Mouse (Mus musculus) monocyte, adult 5-6 weeks (primary cell): ENCODE measurements around the gene Ptprcap. TPM values are rescaled to one million over a fixed set of nuclear protein-coding genes. Genes with fewer than 3 reads are reported as not detected.
"Not testable (repeated sequence)": the region's sequence is repeated elsewhere in the genome, so short reads cannot be mapped to it uniquely, and the experiment has no call there.

Experiments
- ATAC-seq: fragments of 153-309, 156-312 bp; replicated peaks from 2 replicates; pipeline ENCODE4 v1.8.0; 2017; ENCODE audit warnings: mild to moderate bottlenecking; ENCODE audit not compliant: low TSS enrichment, insufficient number of reproducible peaks, severe bottlenecking, poor library complexity, low FRiP score
- total RNA-seq: library from RNA; stranded (forward); fragments of 200-1000, 200-491, 200-594 nt; gene quantifications from 3 replicates; pipeline ENCODE4 v1.2.3, GENCODE M21; 2017

Ptprcap gene
- total RNA-seq, 1 experiment from 2014 or later: 133 TPM

DNA sequence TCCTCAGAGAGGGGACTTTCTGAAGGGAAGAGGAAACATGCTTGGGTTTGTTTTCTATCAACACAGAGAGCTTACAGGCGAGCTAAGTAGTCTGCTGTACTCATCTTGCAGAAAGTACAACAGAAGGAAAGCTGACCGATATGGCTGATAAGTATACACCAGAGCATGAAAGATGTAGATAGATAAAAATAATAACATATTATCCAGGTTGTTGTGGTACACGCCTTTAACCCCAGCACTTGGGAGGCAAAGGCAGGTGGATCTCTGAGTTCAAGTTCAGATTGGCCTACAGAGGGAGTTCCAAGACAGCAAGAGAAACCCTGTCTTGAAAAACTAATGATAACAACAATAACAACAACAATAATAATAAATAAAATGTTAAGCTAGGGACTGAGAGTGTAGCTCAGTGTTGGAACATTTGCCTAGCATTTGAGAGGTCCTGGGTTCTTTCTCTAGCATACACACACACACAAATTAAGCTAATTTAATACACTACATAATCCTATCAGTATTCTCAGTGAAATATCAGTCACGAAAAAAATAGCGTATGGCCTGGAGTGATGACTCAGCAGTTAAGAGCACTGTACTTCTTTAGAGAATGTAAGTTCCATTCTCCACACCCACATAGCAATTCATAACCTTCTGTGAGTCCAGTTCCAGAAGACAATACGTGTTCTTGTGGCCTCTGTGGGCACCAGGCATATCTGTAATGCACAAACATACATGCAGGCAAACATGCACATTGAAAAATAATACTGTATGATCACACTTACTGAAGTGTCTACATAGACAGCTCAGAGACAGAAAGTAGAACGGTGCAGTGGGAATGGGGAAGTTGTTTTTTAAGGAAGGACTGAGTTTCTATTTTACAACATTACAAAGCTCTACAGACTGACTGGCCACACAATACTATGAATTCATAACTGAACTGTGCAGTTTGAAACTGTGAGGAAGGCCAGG lies 30.7 kb upstream of the Ptprcap start:
- 0 out of 2 replicates have a peak, but pooled peaks have one; percentile 13 for ATAC-seq

DNA sequence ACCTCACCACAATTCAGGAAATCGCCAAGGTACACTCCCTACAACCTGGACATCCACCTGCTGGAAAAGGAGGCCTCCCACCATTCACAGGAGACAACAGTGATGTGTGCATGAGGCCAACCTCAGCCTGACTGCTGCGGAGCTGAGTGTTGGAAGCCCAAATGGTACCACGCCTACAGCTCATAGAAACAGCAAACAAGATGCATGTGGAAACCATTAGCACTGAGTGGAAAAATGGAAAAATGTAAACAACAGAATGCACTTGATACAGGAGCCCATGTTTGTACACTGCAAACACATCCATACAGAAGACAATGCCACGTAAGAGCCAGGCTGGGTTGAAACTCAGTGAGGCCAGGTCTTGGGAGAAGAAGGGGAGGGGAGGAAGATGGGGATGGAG lies 29.0 kb upstream of the Ptprcap start:
- no peak for ATAC-seq

DNA sequence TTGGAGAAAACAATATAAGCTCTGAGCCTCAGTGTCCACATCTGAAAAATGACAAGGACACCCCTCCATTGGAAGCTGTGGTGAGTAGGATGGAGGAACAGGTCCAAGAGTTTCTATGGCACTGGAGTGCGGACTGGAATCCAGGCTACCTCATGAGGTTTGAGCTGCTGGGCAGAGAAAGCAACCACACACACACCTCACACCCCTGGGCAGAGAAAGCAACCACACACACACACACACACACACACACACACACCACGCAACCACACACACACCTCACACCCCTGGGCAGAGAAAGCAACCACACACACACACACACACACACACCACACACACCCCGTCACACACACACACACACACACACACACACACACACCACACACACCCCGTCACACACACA lies 28.1 kb upstream of the Ptprcap start:
- not testable (repeated sequence) for ATAC-seq

DNA sequence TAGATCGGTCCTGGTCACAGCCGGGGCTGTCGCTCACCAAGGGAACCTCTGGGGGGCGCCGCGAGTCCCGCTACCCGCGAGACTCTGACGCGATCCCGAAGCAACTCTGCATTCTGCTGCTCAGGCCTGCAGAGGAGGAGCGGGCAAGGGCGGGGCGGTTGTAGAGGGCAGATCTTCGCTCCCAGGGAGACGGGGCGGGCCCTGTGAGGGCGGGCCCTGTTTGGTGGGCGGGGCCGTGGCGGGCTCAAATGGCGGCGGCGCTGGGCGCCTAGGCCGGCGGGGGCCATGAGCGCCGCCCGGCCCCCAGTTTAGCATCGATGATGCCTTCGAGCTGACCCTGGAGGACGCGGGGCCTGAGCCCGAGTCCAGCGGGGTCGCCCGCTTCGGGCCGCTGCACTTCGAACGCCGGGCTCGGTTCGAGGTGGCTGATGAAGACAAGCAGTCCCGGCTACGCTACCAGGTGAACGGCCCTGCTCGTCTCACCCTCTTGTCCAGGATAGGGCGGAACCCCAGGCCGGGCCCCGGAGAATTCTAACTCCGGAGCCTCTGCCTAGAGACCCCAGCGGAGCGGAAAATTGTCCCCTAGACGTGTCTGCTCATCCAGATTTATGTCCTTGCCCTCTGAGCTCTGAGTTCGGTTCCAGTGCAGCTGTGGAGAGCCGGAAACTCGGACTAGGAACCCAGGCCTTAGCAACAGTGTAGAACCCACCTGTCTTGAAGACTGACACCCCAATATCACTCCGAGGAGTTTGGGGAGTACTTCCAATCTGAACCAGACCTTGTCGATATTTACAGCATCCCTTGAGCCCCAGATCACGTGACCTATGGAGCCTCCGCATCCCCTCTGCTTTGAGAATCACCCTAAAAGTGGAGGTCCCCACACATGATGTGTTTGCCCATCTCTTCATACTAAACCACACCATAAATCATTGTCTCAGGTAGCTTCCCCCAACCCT lies 27.4 kb upstream of the Ptprcap start, which contains the start of gene Aip:
Gene Aip (minus strand): TSS at position 118 of the 956 bp plus-strand sequence.
- ATAC-seq: peak; percentile 74

DNA sequence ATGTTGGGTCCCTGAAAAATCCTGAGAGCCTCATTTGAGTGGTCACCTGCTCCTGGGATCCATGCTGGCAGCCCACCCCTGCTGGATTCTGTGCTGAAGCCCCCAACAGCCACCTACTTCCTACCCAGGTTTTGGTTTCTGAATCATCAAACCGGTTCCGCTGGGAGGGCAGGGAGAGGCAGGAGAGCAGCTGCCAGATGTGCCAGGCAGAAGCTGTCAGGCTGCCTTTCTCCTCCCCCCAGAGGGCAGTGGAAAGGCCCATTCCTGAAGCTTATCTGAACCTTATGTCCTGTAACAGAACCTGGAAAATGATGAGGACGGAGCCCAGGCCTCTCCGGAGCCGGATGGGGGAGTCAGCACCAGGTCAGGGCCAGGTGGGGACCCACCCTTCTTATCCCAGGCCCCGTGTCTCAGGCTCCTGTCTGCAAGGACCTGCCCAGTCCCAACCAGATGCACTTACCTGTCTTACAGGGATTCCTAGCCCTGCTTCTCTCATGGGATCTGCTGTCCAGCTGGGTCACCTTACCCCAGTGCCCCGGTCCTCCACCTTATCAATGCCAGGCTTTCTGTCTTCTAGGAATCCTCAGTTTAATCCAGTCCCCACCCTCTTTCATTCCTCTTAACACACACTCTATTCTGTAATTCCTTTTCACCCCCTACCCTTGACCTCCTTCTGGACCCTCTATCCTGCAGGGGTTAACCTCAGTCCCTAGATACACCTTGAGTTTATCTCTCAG lies 26.5 kb upstream of the Ptprcap start:
- ATAC-seq: no peak

DNA sequence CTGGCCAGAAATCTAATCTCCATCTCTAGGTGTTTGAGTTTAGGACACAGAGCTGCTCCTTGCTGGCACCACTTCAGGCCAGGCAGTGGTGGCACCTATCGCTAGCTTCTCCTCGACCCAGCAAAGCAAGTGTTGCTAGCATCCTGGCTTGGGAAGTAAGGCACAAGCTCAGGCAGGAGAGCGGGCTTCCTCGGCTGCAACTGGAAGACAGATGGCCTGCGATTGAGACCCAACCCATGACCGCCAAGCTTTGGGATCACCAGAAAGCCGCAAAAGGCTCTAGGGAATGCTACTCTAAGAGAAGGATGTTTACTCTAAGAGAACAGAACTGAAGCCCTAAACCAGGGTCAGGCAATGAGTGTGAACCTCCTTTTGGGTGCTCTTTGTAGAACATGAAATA lies 23.9 kb upstream of the Ptprcap start:
- ATAC-seq: no peak

DNA sequence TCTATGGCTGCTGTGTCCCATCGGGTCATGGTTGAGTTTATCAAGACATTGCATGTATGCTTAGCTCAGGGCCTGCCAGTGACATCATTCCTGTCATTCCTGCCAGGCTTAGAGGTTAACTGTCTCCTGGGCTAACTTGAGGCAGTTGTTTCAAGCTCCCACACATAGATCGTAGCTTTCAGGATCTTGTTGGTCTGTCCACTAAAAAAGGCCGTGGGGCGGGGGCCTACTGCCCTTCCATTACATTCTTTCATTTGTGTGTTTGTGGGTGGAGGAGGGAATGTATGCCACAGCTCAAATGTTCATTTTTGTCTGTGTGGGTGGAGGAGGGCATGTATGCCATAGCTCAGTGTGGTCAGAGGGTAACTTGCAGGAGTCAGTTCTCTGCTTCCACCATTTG lies 23.3 kb upstream of the Ptprcap start:
- no peak for ATAC-seq

DNA sequence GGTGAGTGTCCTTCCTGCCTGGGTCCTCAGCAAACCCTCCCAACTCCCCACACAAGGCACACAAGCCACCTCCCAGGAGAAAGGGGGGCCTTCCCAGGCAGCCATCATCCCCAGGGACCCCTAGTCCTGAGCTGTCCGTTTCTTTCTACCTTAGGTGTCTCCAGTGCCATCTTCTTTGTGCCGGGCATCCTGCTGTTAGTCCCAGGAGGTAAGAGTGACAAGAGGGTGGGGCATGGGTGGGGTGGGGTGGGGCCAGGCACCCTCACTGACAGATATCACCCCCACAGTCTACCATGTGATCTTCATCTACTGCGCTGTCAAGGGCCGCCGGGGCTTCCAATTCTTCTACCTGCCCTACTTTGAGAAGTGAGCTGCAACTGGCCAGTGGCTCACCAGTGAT lies 22.3 kb upstream of the Ptprcap start:
- no peak for ATAC-seq

DNA sequence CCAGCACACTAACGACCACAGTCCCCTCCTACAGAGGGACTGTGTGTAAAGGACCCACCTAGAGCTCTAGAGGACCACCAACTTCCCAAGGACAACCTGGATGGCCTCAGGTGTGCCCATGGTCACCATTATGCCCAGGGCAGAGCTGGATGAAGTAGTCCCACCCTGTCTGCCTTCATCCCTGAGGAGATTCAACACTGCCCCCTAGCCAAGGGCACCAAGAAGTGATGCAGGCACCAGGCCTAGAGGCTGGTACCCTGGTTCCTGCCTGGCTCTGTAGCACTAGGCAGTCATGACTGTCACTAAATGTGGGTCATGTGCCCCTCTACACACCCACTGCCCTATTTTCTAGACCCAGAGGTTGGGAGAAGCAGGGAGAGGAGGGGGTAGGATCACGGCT lies 21.6 kb upstream of the Ptprcap start:
- no peak for ATAC-seq

DNA sequence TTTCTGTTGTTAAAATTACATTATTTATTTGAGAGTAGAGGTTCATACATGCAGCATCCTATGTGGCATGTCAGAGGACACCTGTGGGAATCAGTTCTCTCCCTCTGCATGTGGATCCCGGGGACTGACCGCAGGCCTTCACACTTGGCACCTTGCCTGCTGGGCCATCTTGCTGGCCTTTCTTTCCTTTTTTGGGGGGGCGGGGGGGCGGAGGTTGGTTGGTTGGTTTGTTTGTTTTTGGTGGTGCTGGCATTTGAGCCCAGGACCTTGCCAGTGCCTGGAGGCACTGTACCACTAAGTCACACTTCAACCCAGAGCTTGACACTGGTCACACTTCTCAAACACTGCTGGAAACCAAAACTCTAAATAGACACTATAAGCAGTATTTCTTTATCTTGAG lies 19.1 kb upstream of the Ptprcap start:
- ATAC-seq: no peak

DNA sequence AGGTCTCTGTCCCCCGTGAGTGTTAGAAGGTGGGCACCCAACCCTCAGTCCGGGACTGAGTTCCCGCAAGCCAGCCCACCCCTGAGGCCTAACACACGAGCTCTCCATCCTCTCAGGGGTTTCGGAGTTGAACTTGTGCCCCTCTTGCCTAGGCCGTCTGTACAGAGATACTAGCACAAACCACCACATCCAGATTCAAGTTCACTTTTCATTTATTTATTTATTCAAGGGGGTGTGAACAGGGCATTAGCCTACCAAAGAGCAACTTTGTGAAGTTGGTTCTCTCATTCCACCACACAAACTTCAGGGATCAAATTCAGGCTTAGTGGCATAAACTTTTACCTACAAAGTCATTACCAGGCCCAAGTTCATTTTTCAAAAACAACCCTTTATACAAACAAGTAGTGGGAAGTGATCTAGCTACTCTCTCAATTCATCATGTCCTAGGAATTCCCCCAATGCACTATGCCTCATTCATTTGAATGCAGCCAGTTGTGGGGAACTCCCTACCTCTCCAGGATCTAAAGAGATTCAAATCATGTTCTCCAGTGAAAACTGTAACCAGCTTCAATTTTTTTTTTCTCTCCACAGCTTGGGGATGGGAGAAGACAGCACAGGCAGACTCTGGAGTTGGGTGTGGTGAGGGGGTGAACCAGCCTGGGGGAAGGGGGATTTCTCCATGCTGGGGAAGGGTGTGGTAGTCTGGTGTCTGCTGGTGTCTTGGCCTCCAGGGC lies 18.0 kb upstream of the Ptprcap start:
- ATAC-seq: peak; percentile 38

DNA sequence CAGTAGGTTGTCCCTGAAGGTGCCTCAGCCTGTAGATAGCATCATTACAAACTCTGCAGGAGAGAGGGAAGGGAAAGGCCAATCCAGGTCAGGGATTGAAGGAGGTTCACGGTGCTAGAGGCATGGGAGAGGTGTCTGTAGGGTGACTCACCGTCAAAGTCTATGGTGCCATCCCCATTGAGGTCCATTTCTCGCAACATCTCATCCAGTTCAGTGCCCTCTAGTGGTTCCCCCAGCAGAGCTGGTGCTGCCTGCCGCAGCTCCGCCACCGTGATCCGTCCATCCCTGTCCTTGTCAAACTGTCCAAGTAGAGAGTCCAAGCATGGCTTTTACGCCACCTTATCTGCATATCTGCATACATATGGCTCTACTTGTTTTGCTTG lies 17.4 kb upstream of the Ptprcap start:
- peak; percentile 78 for ATAC-seq

DNA sequence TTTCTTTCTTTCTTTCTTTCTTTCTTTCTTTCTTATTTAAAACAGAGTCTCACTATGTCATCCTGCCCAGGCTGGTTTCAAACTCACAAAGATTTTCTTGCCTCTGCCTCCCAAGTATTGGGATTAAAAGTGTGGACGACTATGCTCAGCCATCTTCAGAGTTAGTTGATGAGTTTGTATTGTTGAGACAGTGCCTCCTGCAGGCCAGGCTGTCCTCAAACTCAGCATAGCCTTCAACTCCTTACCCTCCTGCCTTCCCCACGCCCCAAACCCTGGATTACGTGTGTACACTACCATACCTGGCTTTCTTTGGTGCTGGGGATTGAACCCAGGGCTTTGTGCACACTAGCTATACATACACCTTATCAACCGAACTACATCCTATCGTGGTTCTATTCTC lies 16.9 kb upstream of the Ptprcap start:
- ATAC-seq: no peak

DNA sequence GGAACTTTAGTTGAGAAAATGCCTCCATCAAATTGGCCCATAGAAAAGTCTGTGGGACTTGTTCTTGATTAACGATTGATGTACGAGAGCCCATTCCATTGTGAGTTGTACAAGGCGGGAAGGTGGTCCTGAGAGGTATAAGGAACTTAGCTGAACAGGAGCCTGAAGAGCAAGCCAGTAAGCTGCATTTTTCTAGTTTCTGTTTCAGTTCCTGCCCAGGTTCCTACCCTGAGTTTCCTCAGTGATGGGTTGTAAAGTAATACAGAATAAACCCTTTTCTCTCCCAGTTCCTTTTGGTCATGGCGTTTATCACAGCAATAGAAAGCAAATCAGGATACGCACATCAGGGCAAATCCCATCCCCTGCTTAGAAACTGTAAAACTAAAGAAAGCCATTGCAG lies 15.5 kb upstream of the Ptprcap start:
- no peak for ATAC-seq

DNA sequence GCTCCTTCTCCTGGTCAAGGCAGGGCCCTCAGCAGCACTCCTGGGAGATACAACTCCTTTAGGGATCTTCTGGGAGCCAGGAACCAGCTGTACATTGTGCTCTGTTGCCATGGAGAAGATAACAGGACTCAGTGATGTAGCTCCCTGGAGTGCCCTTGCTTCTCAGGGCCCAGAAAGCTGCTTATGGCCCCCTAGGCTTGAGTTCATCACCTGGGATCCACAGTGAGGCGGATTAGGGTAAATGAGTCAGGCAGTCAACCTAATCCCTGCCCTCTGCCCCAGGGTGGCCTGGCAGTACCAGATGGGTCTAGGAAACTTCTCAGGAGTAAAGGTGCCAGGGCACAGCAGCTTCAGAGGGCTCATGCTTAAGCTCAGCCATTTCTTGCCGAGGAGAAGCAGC lies 14.0 kb upstream of the Ptprcap start, which contains the start of gene Gpr152:
Gene Gpr152 (plus strand): TSS at position 342 of the 400 bp plus-strand sequence.
- ATAC-seq: no peak

DNA sequence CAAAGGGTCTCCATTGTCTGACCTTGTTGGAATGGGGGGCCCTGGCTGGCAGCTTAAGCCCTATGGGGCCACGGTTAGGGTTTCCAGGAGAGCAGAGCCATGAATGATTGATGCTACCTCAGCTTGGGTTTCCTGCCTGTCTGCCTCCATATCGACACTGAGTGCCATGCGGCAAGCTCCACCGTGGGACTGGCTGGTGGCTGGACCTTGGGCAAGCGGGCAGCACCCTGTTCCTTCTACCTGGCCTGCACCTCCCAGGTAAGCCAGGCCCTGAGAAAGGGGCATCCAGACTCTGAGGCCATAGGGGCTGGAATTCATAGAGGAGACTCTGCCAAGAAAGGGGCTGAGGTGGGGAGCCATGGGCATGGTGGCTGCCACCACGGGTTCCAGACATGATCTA lies 13.3 kb upstream of the Ptprcap start:
- no peak for ATAC-seq

DNA sequence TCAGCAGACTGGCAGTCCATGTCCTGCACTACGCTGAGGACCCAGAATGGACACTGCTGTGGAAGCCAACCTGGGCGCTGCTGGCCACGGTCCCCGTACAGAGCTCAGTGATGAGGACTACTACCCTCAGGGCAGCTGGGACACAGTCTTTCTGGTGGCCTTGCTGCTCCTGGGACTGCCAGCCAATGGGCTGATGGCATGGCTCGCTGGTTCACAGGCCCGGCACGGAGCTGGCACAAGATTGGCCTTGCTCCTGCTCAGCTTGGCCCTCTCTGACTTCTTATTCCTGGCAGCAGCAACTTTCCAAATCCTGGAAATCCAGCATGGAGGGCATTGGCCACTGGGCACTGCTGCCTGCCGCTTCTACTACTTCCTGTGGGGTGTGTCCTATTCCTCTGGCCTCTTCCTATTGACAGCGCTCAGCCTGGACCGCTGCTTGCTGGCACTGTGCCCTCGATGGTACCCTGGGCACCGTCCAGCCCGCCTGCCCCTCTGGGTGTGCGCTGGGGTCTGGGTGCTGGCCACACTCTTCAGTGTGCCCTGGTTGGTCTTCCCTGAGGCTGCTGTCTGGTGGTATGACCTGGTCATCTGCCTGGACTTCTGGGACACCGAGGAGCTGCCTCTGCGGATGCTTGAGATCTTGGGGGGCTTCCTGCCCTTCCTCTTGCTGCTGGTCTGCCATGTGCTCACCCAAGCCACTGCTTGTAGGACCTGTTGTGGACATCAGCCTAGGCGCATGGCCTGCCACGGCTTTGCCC lies 10.8 kb upstream of the Ptprcap start:
- ATAC-seq: no peak
